Mouse (Mus musculus): ENCODE data around the gene Sun2. TPM values are rescaled to one million over a fixed set of nuclear protein-coding genes. Genes with fewer than 3 reads are reported as not detected.

Gene Sun2
- 36.8 TPM for polyA plus RNA-seq (2015; fragmentation: Illumina TruSeq; extraction: RNeasy Lipid Tissue Mini Kit (QIAGEN cat#74804); ENCODE audit: low read depth, low replicate concordance)

GRCm38 (mm10) chr15:79741921-79742705 is at the start of gene Sun2:
Sun2 (minus strand) TSS chr15:79742536.

GRCm38 (mm10) chr15:79777749-79778148 is 35.4 kb upstream of the Sun2 start, which contains the start of gene Dnal4:
Dnal4 (minus strand) TSS chr15:79777849.

DNA sequence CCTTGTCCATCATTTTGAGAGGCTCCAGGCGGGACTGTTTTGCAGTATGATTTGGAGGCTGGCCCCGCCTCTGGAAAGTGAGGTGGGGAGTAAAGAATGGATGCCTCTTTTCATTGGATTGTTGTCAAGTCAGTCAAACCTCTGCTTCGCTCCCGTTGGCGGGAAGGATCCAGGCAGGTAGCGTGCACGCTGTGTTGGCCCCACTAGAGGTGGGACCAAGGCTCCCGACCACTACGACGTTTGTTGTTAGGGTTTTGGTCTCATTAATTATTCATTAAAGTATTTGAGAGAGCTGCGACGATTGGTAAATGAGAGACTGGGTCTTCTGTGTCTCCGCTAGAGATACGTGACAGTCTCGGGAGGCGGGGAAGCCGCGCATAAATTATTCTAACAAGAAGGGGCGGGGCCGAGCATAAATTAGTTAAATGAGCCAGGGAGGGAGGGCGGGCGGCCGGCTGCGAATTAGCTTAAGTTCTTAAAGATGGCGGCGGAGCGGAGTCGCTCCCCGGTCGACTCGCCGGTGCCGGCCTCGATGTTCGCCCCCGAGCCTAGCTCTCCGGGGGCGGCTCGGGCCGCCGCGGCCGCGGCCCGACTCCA is 51.8 kb downstream of the Sun2 start, which contains the start of gene Gtpbp1:
Gene Gtpbp1, plus strand, starts transcription at position 420 of the 597 bp plus-strand sequence.

DNA sequence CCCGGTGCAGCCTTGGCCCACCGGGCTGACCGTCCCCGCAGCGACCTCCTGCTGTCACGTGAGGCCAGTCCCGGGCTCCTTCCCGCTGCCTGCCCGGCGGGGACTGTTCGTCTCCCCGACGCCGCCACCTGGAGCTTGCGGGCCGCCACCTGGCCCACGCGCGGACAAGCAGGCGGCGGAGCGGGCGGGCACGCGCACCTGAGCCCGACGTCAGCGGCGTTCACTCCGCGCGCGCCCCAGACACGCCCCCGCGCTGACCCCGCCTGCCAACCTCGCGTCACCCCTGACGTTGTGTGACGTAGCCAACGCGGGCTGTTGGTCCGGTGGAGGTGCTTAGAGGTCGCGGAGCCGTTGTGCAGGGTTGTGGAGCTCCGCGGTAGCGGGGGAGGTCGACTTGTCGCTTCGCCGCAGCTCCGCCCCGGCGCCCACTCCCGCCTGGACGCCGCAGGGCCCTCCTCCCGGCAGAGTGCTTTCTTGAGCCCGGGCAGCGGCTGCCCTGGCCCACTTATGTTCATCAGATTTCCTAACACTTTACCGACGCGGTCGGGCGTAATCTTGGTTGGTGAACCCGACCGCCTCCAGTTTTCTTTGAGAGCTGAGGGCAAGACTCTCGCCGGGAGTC is 54.6 kb downstream of the Sun2 start, which contains the start of gene Josd1:
Gene Josd1, minus strand, starts transcription at position 274 of the 622 bp plus-strand sequence.

Other genes with a start within 250 kb of the Sun2 start
- gene Kcnj4, start 237.3 kb downstream of the Sun2 start, polyA plus RNA-seq (2015; fragmentation: Illumina TruSeq; extraction: RNeasy Lipid Tissue Mini Kit (QIAGEN cat#74804); ENCODE audit: low read depth, low replicate concordance): 90.4 TPM
- gene Kdelr3, start 226.1 kb downstream of the Sun2 start, polyA plus RNA-seq (2015; fragmentation: Illumina TruSeq; extraction: RNeasy Lipid Tissue Mini Kit (QIAGEN cat#74804); ENCODE audit: low read depth, low replicate concordance): 2.2 TPM
- 250 TPM for gene Ddx17, start 195.8 kb downstream of the Sun2 start, polyA plus RNA-seq (2015; fragmentation: Illumina TruSeq; extraction: RNeasy Lipid Tissue Mini Kit (QIAGEN cat#74804); ENCODE audit: low read depth, low replicate concordance)
- gene Dmc1, start 137.4 kb downstream of the Sun2 start, polyA plus RNA-seq (2015; fragmentation: Illumina TruSeq; extraction: RNeasy Lipid Tissue Mini Kit (QIAGEN cat#74804); ENCODE audit: low read depth, low replicate concordance): 1.7 TPM
- gene Fam227a, start 83.6 kb downstream of the Sun2 start, polyA plus RNA-seq (2015; fragmentation: Illumina TruSeq; extraction: RNeasy Lipid Tissue Mini Kit (QIAGEN cat#74804); ENCODE audit: low read depth, low replicate concordance): 9.6 TPM
- gene Cby1, start 83.3 kb downstream of the Sun2 start, polyA plus RNA-seq (2015; fragmentation: Illumina TruSeq; extraction: RNeasy Lipid Tissue Mini Kit (QIAGEN cat#74804); ENCODE audit: low read depth, low replicate concordance): 78.2 TPM
- 171 TPM for gene Tomm22, start 71.7 kb downstream of the Sun2 start, polyA plus RNA-seq (2015; fragmentation: Illumina TruSeq; extraction: RNeasy Lipid Tissue Mini Kit (QIAGEN cat#74804); ENCODE audit: low read depth, low replicate concordance)
- gene Josd1, start 54.6 kb downstream of the Sun2 start, polyA plus RNA-seq (2015; fragmentation: Illumina TruSeq; extraction: RNeasy Lipid Tissue Mini Kit (QIAGEN cat#74804); ENCODE audit: low read depth, low replicate concordance): 63.9 TPM
- 36.9 TPM for gene Gtpbp1, start 51.7 kb downstream of the Sun2 start, polyA plus RNA-seq (2015; fragmentation: Illumina TruSeq; extraction: RNeasy Lipid Tissue Mini Kit (QIAGEN cat#74804); ENCODE audit: low read depth, low replicate concordance)
- 61.1 TPM for gene Dnal4, start 35.3 kb upstream of the Sun2 start, polyA plus RNA-seq (2015; fragmentation: Illumina TruSeq; extraction: RNeasy Lipid Tissue Mini Kit (QIAGEN cat#74804); ENCODE audit: low read depth, low replicate concordance)
- 308 TPM for gene Nptxr, start 62.2 kb upstream of the Sun2 start, polyA plus RNA-seq (2015; fragmentation: Illumina TruSeq; extraction: RNeasy Lipid Tissue Mini Kit (QIAGEN cat#74804); ENCODE audit: low read depth, low replicate concordance)
- 1.3 TPM for gene Npcd, start 91.7 kb upstream of the Sun2 start, polyA plus RNA-seq (2015; fragmentation: Illumina TruSeq; extraction: RNeasy Lipid Tissue Mini Kit (QIAGEN cat#74804); ENCODE audit: low read depth, low replicate concordance)
- gene Cbx6, start 92.2 kb upstream of the Sun2 start, polyA plus RNA-seq (2015; fragmentation: Illumina TruSeq; extraction: RNeasy Lipid Tissue Mini Kit (QIAGEN cat#74804); ENCODE audit: low read depth, low replicate concordance): 200 TPM
- 3.8 TPM for gene Apobec3, start 149.1 kb upstream of the Sun2 start, polyA plus RNA-seq (2015; fragmentation: Illumina TruSeq; extraction: RNeasy Lipid Tissue Mini Kit (QIAGEN cat#74804); ENCODE audit: low read depth, low replicate concordance)
- 52.6 TPM for gene Cbx7, start 228.6 kb upstream of the Sun2 start, polyA plus RNA-seq (2015; fragmentation: Illumina TruSeq; extraction: RNeasy Lipid Tissue Mini Kit (QIAGEN cat#74804); ENCODE audit: low read depth, low replicate concordance)